In the genomic region with DNA sequence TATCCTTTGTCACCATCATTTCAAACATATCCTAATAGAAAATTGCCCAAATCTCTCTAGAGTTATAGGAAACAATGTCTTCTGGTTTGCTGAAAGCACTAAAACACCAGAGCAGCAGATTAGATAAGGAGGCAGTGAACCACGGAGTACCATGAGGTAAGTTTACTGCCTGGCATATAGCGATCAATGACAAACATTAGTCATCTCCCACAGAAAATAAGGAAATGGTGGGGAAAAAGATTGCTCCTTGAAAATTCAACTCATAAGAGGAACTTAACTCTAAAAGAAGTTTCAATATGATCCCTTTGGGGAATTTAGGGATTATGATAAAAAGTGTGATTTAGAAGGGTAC, we compare ENCODE assay signal across 33 mouse cellular contexts.
DNase-seq lines count a peak whose midpoint lies in the region; ATAC-seq and TF ChIP-seq lines count a peak whose summit lies in the region.
"Had no signal": no experiment of that assay in that cellular context is flagged by ENCODE, and none has a peak within 500 bp of the region (broad histone marks: within the 10 kb centered on the region; RNA-seq: fewer than 3 reads in every experiment).

No protein-coding gene starts in this region.

- no peaks in the 10 kb centered on the region for H3K27me3 ChIP-seq in hindbrain, embryonic 15.5 days
- H3K27me3 ChIP-seq in hindbrain, postnatal 0 days (ENCODE audit: insufficient read depth, low read length), result no peaks in the 10 kb centered on the region
- H3K27me3 ChIP-seq: embryonic facial prominence, embryonic 12.5 days; forebrain, embryonic 15.5 days had no signal

- TF ChIP-seq CTCF in hindbrain, postnatal 0 days (IDR thresholded peaks at IDR 0.05; ENCODE audit: low read depth), result no peak
- no peak for TF ChIP-seq CTCF in bone marrow macrophage, adult 2 months (IDR thresholded peaks at IDR 0.05; ENCODE audit: low read depth, low read length)

- no peak for TF ChIP-seq POLR2A in bone marrow macrophage, adult 2 months (IDR thresholded peaks at IDR 0.05; ENCODE audit: borderline replicate concordance, low read depth, low read length)

- no peak overlapping the region for H3K9ac ChIP-seq in hindbrain, embryonic 15.5 days
- no peak overlapping the region for H3K9ac ChIP-seq in hindbrain, postnatal 0 days (replicated peaks; ENCODE audit: low read length)
- H3K9ac ChIP-seq: embryonic facial prominence, embryonic 12.5 days; liver, embryonic 14.5 days had no signal

- no peak overlapping the region for H3K4me2 ChIP-seq in hindbrain, embryonic 15.5 days
- H3K4me2 ChIP-seq in hindbrain, postnatal 0 days (ENCODE audit: low read depth, low read length), result no peak overlapping the region
- H3K4me2 ChIP-seq: embryonic facial prominence, embryonic 12.5 days; heart, embryonic 11.5 days had no signal

- no peak for ATAC-seq in hindbrain, embryonic 15.5 days (ENCODE audit: low FRiP score, low read depth)
- ATAC-seq in hindbrain, postnatal 0 days, result no peak
- ATAC-seq: inflammation-experienced regulatory T-cells, adult 6 months had no signal

- H3K36me3 ChIP-seq in hindbrain, embryonic 15.5 days, result no peaks in the 10 kb centered on the region
- no peaks in the 10 kb centered on the region for H3K36me3 ChIP-seq in hindbrain, postnatal 0 days (ENCODE audit: insufficient read depth, low read length)
- H3K36me3 ChIP-seq in macrophage (ENCODE audit: inconsistent target), result no peaks in the 10 kb centered on the region
- H3K36me3 ChIP-seq: embryonic facial prominence, embryonic 12.5 days; forebrain, embryonic 10.5 days; forebrain, embryonic 15.5 days; midbrain, embryonic 10.5 days had no signal

- no peak for DNase-seq in hindbrain, postnatal 0 days (ENCODE audit: low spot score)
- DNase-seq in gastrocnemius, adult 8-10 months (ENCODE audit: low spot score in 2 of 2), result no peak
- no peak for DNase-seq in layer of hippocampus, adult 11-12 months (ENCODE audit: low spot score)
- no peak for DNase-seq in left cerebral cortex, adult 9 months (ENCODE audit: low spot score in 2 of 2)
- DNase-seq: adrenal gland, adult 8-10 months; B cell, adult 2 months; cerebellum, adult 9-10 months; cerebellum, postnatal 36 days; embryo, embryonic 11 days; gastrocnemius, postnatal 36 days; heart, adult 18-20 months; heart, postnatal 36 days; kidney, adult 9 months; kidney, postnatal 10 days; layer of hippocampus, adult 9-11 months; liver; lung, adult 2 months; lung, postnatal 10 days; right cerebral cortex, postnatal 25 days; spleen, adult 18-20 months; thymus, adult 18-20 months; thymus, postnatal 25 days had no signal

- H3K4me3 ChIP-seq in hindbrain, embryonic 15.5 days, result no peak overlapping the region
- no peak overlapping the region for H3K4me3 ChIP-seq in hindbrain, postnatal 0 days (ENCODE audit: low read length)
- no peak overlapping the region; the same call in none of the 2 replicates for H3K4me3 ChIP-seq in bone marrow macrophage, adult 2 months (ENCODE audit: insufficient read depth, low read length)
- no peak overlapping the region for H3K4me3 ChIP-seq in macrophage (ENCODE audit: inconsistent target)
- H3K4me3 ChIP-seq: embryonic facial prominence, embryonic 12.5 days; forebrain, embryonic 10.5 days; forebrain, embryonic 15.5 days; midbrain, embryonic 10.5 days; myocyte had no signal

- H3K27ac ChIP-seq in hindbrain, embryonic 15.5 days (replicated peaks), result peak overlapping the region; percentile 50; the same call in 1 of the 2 replicates
- no peak overlapping the region for H3K27ac ChIP-seq in hindbrain, postnatal 0 days
- peak overlapping the region; percentile 72 for H3K27ac ChIP-seq in bone marrow macrophage, adult 2 months (ENCODE audit: insufficient read depth, low read depth, low read length)
- peak overlapping the region; percentile 68 for H3K27ac ChIP-seq in macrophage
- H3K27ac ChIP-seq: embryonic facial prominence, embryonic 12.5 days; forebrain, embryonic 10.5 days; liver, embryonic 14.5 days; midbrain, embryonic 10.5 days had no signal

- WGBS in hindbrain, embryonic 15.5 days, result 77% methylated on average over 2 of the region's 2 CpGs
- 89% methylated on average over 2 of the region's 2 CpGs for WGBS in hindbrain, postnatal 0 days
- WGBS in macrophage (ENCODE audit: missing documents), result 20% methylated on average over 2 of the region's 2 CpGs

- H3K79me2 ChIP-seq in macrophage (ENCODE audit: inconsistent target), result peaks cover 57% of the 10 kb centered on the region

- no peaks in the 10 kb centered on the region for H3K9me3 ChIP-seq in hindbrain, embryonic 15.5 days
- no peaks in the 10 kb centered on the region for H3K9me3 ChIP-seq in hindbrain, postnatal 0 days (ENCODE audit: low read length)
- H3K9me3 ChIP-seq: embryonic facial prominence, embryonic 12.5 days; forebrain, embryonic 10.5 days; forebrain, embryonic 15.5 days; midbrain, embryonic 10.5 days had no signal

- peaks cover 4% of the 10 kb centered on the region for H3K4me1 ChIP-seq in hindbrain, embryonic 15.5 days (replicated peaks)
- 0 out of 2 replicates have a peak, but pooled peaks cover 3% of the 10 kb centered on the region for H3K4me1 ChIP-seq in hindbrain, postnatal 0 days (ENCODE audit: insufficient read depth, low read length)
- peaks cover 40% of the 10 kb centered on the region for H3K4me1 ChIP-seq in bone marrow macrophage, adult 2 months (ENCODE audit: control insufficient read depth, insufficient read depth, low read length)
- H3K4me1 ChIP-seq: embryonic facial prominence, embryonic 12.5 days; forebrain, embryonic 10.5 days; midbrain, embryonic 10.5 days had no signal
